Mouse (Mus musculus) hindbrain, embryonic 13.5 days (tissue): ENCODE results near the gene Pdcd1lg2. TPM values are rescaled to one million over a fixed set of nuclear protein-coding genes. Genes with fewer than 3 reads are reported as not detected.

Source experiments
- ATAC-seq: fragments of 200-750 bp; cut with Nextera tagmentation; 2 replicates; pipeline ENCODE4 v1.8.0; 2017; ENCODE audit warnings: moderate TSS enrichment; ENCODE audit not compliant: low FRiP score
- H3K27ac ChIP-seq: fragments of 300-500 bp; sonication (generic); 2 replicates; pipeline ENCODE4 v1.5.1; 2015; ENCODE audit warnings: inconsistent platforms, mild to moderate bottlenecking, moderate library complexity
- H3K27me3 ChIP-seq: fragments of 300-500 bp; sonication (generic); 2 replicates; pipeline ENCODE4 v1.6.1; 2015; ENCODE audit warnings: mild to moderate bottlenecking, inconsistent platforms
- H3K36me3 ChIP-seq: fragments of 300-500 bp; sonication (generic); 2 replicates; pipeline ENCODE4 v1.6.1; 2015; ENCODE audit warnings: mild to moderate bottlenecking, inconsistent platforms
- H3K4me1 ChIP-seq: fragments of 300-500 bp; sonication (generic); replicated peaks from 2 replicates; pipeline ENCODE4 v1.6.1; 2015; ENCODE audit warnings: inconsistent platforms
- H3K4me2 ChIP-seq: fragments of 300-500 bp; sonication (generic); 2 replicates; pipeline ENCODE4 v1.6.1; 2015; ENCODE audit warnings: inconsistent platforms, mild to moderate bottlenecking, moderate library complexity
- H3K4me3 ChIP-seq: fragments of 300-500 bp; sonication (generic); 2 replicates; pipeline ENCODE4 v1.5.1; 2015; ENCODE audit warnings: mild to moderate bottlenecking, inconsistent platforms
- H3K9ac ChIP-seq: fragments of 300-500 bp; sonication (generic); 2 replicates; pipeline ENCODE4 v1.6.1; 2015; ENCODE audit warnings: mild to moderate bottlenecking, inconsistent platforms
- H3K9me3 ChIP-seq: fragments of 300-500 bp; sonication (generic); 2 replicates; pipeline ENCODE4 v1.6.1; 2016; ENCODE audit warnings: inconsistent platforms
- WGBS: fragments of 180-500 bp; shearing (Covaris S2); methylation state at CpG from one replicate; pipeline ENCODE4 v1.1.7; 2015; 5-methylcytosine and 5-hydroxymethylcytosine counted together
- polyA plus RNA-seq: library from polyadenylated mRNA; unstranded; fragments of >200 nt; fragmentation: Nextera tagmentation; extraction: Ambion mirVana; gene quantifications from 2 replicates; pipeline ENCODE4 v1.2.1, GENCODE M21; 2015

Gene Pdcd1lg2
- not detected in 2 replicates for polyA plus RNA-seq

GRCm38 (mm10) chr19:29410619-29411018 lies at the start of gene Pdcd1lg2:
TSS of gene Pdcd1lg2 (plus strand) at chr19:29410919.
- H3K4me3 ChIP-seq = no peak within 1 kb of the TSS
- H3K9ac ChIP-seq = no peak within 1 kb of the TSS
- no peaks in the 10 kb centered on the region for H3K27me3 ChIP-seq
- ATAC-seq = no peak
- no peak within 1 kb of the TSS for H3K27ac ChIP-seq
- 0 out of 2 replicates have a peak, but pooled peaks cover 3% of the 10 kb centered on the region for H3K4me1 ChIP-seq
- H3K4me2 ChIP-seq = no peak within 1 kb of the TSS
- WGBS = 91% methylated on average over 4 of the region's 4 CpGs
- H3K9me3 ChIP-seq = no peaks in the 10 kb centered on the region
- no peaks in the 10 kb centered on the region for H3K36me3 ChIP-seq

- 2% methylated on average over 33 of the region's 33 CpGs for WGBS
Observed at GRCm38 (mm10) chr19:29361468-29362130, 49.1 kb upstream of the Pdcd1lg2 start.

GRCm38 (mm10) chr19:29362173-29362930 lies 48.4 kb upstream of the Pdcd1lg2 start:
- peak; percentile 60 for ATAC-seq
- WGBS = 50% methylated on average over 13 of the region's 13 CpGs

More at GRCm38 (mm10) chr19:29361468-29362130, 49.1 kb upstream of the Pdcd1lg2 start:
- peaks cover 19% of the 10 kb centered on the region for H3K36me3 ChIP-seq
- peak overlapping the region; percentile 87 for H3K9ac ChIP-seq
- H3K9me3 ChIP-seq = no peaks in the 10 kb centered on the region
- peak overlapping the region; percentile 75 for H3K4me3 ChIP-seq
- peak overlapping the region; percentile 77 for H3K27ac ChIP-seq
- H3K4me1 ChIP-seq = peaks cover 22% of the 10 kb centered on the region
- peak; percentile 100 for ATAC-seq
- no peaks in the 10 kb centered on the region for H3K27me3 ChIP-seq
- peak overlapping the region; percentile 64 for H3K4me2 ChIP-seq

GRCm38 (mm10) chr19:29363557-29363956 lies 47.2 kb upstream of the Pdcd1lg2 start:
- 90% methylated on average over 7 of the region's 7 CpGs for WGBS
- no peak overlapping the region for H3K9ac ChIP-seq
- no peak overlapping the region for H3K27ac ChIP-seq
- peaks cover under 1% of the 10 kb centered on the region; the same call in 1 of the 2 replicates for H3K27me3 ChIP-seq
- no peak overlapping the region for H3K4me2 ChIP-seq
- H3K4me3 ChIP-seq = no peak overlapping the region
- H3K4me1 ChIP-seq = peaks cover 26% of the 10 kb centered on the region
- peaks cover 7% of the 10 kb centered on the region for H3K36me3 ChIP-seq
- no peaks in the 10 kb centered on the region for H3K9me3 ChIP-seq
- no peak for ATAC-seq

More at GRCm38 (mm10) chr19:29362173-29362930, 48.4 kb upstream of the Pdcd1lg2 start:
- peaks cover 16% of the 10 kb centered on the region for H3K36me3 ChIP-seq
- H3K4me3 ChIP-seq = peak overlapping the region; percentile 75
- peak overlapping the region; percentile 64 for H3K4me2 ChIP-seq
- peak overlapping the region; percentile 87 for H3K9ac ChIP-seq
- no peaks in the 10 kb centered on the region for H3K9me3 ChIP-seq
- peaks cover 23% of the 10 kb centered on the region for H3K4me1 ChIP-seq
- H3K27ac ChIP-seq = peak overlapping the region; percentile 77
- no peaks in the 10 kb centered on the region for H3K27me3 ChIP-seq

- H3K4me3 ChIP-seq = no peak overlapping the region
- no peak for ATAC-seq
- no peak overlapping the region for H3K27ac ChIP-seq
- peaks cover 5% of the 10 kb centered on the region; the same call in 1 of the 2 replicates for H3K27me3 ChIP-seq
- no peak overlapping the region for H3K9ac ChIP-seq
- H3K9me3 ChIP-seq = no peaks in the 10 kb centered on the region
- WGBS = 76% methylated on average over 5 of the region's 5 CpGs
- peaks cover 26% of the 10 kb centered on the region for H3K4me1 ChIP-seq
- peaks cover 1% of the 10 kb centered on the region for H3K36me3 ChIP-seq
- no peak overlapping the region for H3K4me2 ChIP-seq
Observed at GRCm38 (mm10) chr19:29364076-29364475, 46.6 kb upstream of the Pdcd1lg2 start.

GRCm38 (mm10) chr19:29365105-29365504 lies 45.6 kb upstream of the Pdcd1lg2 start:
- peaks cover 5% of the 10 kb centered on the region; the same call in 1 of the 2 replicates for H3K27me3 ChIP-seq
- ATAC-seq = no peak
- H3K4me1 ChIP-seq = peaks cover 23% of the 10 kb centered on the region
- H3K36me3 ChIP-seq = no peaks in the 10 kb centered on the region
- H3K27ac ChIP-seq = no peak overlapping the region
- WGBS = 19% methylated on average over 3 of the region's 3 CpGs
- no peaks in the 10 kb centered on the region for H3K9me3 ChIP-seq
- H3K9ac ChIP-seq = no peak overlapping the region
- no peak overlapping the region for H3K4me2 ChIP-seq
- no peak overlapping the region for H3K4me3 ChIP-seq

GRCm38 (mm10) chr19:29366226-29366968 lies 44.3 kb upstream of the Pdcd1lg2 start:
- 60% methylated on average over 20 of the region's 20 CpGs for WGBS
- Histone ChIP-seq H3K9me3 (no peaks in the 10 kb centered on the region), H3K9ac (peak overlapping the region; percentile 60; the same call in 1 of the 2 replicates)

GRCm38 (mm10) chr19:29366969-29367622 lies 43.6 kb upstream of the Pdcd1lg2 start, which contains the start of the genes Plgrkt and Cd274:
TSS of gene Plgrkt (minus strand) at chr19:29367390.
TSS of gene Cd274 (plus strand) at chr19:29367455.
- Histone ChIP-seq H3K4me1 (peaks cover 10% of the 10 kb centered on the region), H3K9me3 (no peaks in the 10 kb centered on the region), H3K36me3 (no peaks in the 10 kb centered on the region), H3K4me3 (peak within 1 kb of the TSS; percentile 44), H3K27me3 (peaks cover 5% of the 10 kb centered on the region; the same call in 1 of the 2 replicates), H3K9ac (peak within 1 kb of the TSS; percentile 60), H3K4me2 (peak within 1 kb of the TSS; percentile 71), H3K27ac (no peak within 1 kb of the TSS)
- ATAC-seq = no peak
- WGBS = 6% methylated on average over 26 of the region's 26 CpGs

More at GRCm38 (mm10) chr19:29366226-29366968, 44.3 kb upstream of the Pdcd1lg2 start:
- H3K4me3 ChIP-seq = peak overlapping the region; percentile 44
- no peak overlapping the region for H3K27ac ChIP-seq
- H3K36me3 ChIP-seq = no peaks in the 10 kb centered on the region
- H3K4me1 ChIP-seq = peaks cover 10% of the 10 kb centered on the region
- H3K4me2 ChIP-seq = peak overlapping the region; percentile 71
- peaks cover 5% of the 10 kb centered on the region; the same call in 1 of the 2 replicates for H3K27me3 ChIP-seq
- no peak for ATAC-seq

- Histone ChIP-seq H3K4me3 (no peak overlapping the region), H3K27ac (no peak overlapping the region), H3K4me2 (no peak overlapping the region), H3K36me3 (no peaks in the 10 kb centered on the region), H3K27me3 (peaks cover 5% of the 10 kb centered on the region; the same call in 1 of the 2 replicates), H3K4me1 (peaks cover 4% of the 10 kb centered on the region; the same call in 1 of the 2 replicates), H3K9me3 (no peaks in the 10 kb centered on the region), H3K9ac (no peak overlapping the region)
- no peak for ATAC-seq
- 92% methylated on average over 2 of the region's 2 CpGs for WGBS
Observed at GRCm38 (mm10) chr19:29368041-29368440, 42.7 kb upstream of the Pdcd1lg2 start.

- Histone ChIP-seq H3K27ac (no peak overlapping the region), H3K4me3 (no peak overlapping the region), H3K27me3 (peaks cover 5% of the 10 kb centered on the region; the same call in 1 of the 2 replicates), H3K9me3 (no peaks in the 10 kb centered on the region), H3K9ac (no peak overlapping the region), H3K4me2 (no peak overlapping the region), H3K36me3 (no peaks in the 10 kb centered on the region), H3K4me1 (peaks cover 4% of the 10 kb centered on the region; the same call in 1 of the 2 replicates)
- ATAC-seq = no peak
- WGBS = 79% methylated on average over 3 of the region's 3 CpGs
Observed at GRCm38 (mm10) chr19:29368671-29369309, 41.9 kb upstream of the Pdcd1lg2 start.

GRCm38 (mm10) chr19:29370112-29370511 lies 40.6 kb upstream of the Pdcd1lg2 start:
- H3K27ac ChIP-seq = no peak overlapping the region
- no peaks in the 10 kb centered on the region for H3K36me3 ChIP-seq
- H3K4me2 ChIP-seq = no peak overlapping the region
- 78% methylated on average over 12 of the region's 12 CpGs for WGBS
- H3K27me3 ChIP-seq = peaks cover 5% of the 10 kb centered on the region; the same call in 1 of the 2 replicates
- H3K4me1 ChIP-seq = peaks cover 4% of the 10 kb centered on the region; the same call in 1 of the 2 replicates
- no peak overlapping the region for H3K9ac ChIP-seq
- H3K9me3 ChIP-seq = no peaks in the 10 kb centered on the region
- ATAC-seq = no peak
- no peak overlapping the region for H3K4me3 ChIP-seq
